Mouse (Mus musculus): ENCODE measurements around the gene Tarbp1. TPM values are rescaled to one million over a fixed set of nuclear protein-coding genes. Genes with fewer than 3 reads are reported as not detected.
A peak's percentile ranks its signal among the peaks of the same experiment; 100 is the strongest.

Gene Tarbp1
- total RNA-seq, 1 experiment, result 9.5 TPM

DNA sequence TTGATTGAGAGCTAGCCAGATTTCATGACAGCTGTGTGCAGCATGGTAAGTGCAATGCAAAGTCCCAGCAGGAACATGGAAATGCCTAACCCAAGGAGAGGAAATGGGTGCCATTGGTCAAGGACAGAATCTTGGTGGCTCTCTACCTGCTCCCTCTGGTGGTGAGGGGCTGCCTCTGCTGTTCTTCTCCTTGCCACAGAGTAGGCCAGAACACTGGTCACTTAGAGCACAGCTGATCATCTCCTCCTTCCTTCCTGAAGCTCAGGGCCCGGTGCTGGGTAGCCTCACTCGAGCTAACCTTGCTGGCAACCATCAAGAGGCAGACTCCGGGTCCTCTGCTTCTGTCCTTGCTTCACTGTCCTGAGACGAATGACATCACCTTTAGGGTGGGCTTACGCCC, 92.1 kb downstream of the Tarbp1 start:
- Histone ChIP-seq H3K9ac (ENCODE audit: insufficient read depth, low read depth, low read length, poor library complexity, severe bottlenecking) (no peak overlapping the region), H3K9me3 (ENCODE audit: control insufficient read depth, insufficient read depth, low read depth, low read length) (no peaks in the 10 kb centered on the region), H3K4me1 (ENCODE audit: control insufficient read depth in 2 of 2, insufficient read depth in 2 of 2, low read length in 2 of 2, poor library complexity in 1 of 2) (0 out of 4 replicates have a peak, but pooled peaks cover 0 to 3% of the 10 kb centered on the region in 2 experiments), H3K36me3 (ENCODE audit: control insufficient read depth, insufficient read depth, low read length, poor library complexity, severe bottlenecking) (no peaks in the 10 kb centered on the region), H3K27ac (ENCODE audit: insufficient read depth, low read depth, low read length, poor library complexity, severe bottlenecking) (no peak overlapping the region), H3K4me3 (ENCODE audit: insufficient read depth in 1 of 2, low read depth in 1 of 2, low read length in 2 of 2, poor library complexity in 1 of 2, severe bottlenecking in 1 of 2) (no peak overlapping the region)
- in situ Hi-C loops (cut with MboI; ENCODE audit: low sequenced_read_pairs in 2 of 2, unreplicated experiment in 2 of 2), result no loop called here
- peak; percentile 40 for DNase-seq (ENCODE audit: low read depth, low spot score)
- no peak for TF ChIP-seq ZNF384 (IDR thresholded peaks at IDR 0.05; ENCODE audit: low read depth, low read length)
- no peak for TF ChIP-seq CHD2 (IDR thresholded peaks at IDR 0.05; ENCODE audit: low read depth, low read length)

DNA sequence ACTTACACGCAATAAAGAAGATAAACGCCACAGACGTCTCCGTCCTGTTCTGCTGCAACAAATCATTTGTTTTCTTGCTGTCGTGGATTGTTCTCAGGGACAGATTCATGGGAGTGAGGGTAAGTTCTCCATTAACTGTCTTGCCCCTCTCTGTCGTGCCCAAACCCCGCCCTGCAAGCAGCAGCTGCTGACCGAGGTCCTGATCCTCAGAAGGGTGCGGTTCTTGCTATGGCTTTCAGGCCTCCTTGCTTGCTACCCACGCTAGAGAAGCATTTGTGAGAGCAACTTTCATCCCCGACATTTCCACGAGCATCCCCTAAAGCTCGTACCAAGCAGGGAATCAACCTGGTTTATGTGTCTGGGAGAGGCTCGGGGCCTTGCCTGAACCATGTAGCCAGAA, 92.6 kb downstream of the Tarbp1 start:
- 0 out of 4 replicates have a peak, but pooled peaks cover 0 to 3% of the 10 kb centered on the region in 2 experiments for H3K4me1 ChIP-seq (ENCODE audit: control insufficient read depth in 2 of 2, insufficient read depth in 2 of 2, low read length in 2 of 2, poor library complexity in 1 of 2)
- no peak for TF ChIP-seq ZNF384 (IDR thresholded peaks at IDR 0.05; ENCODE audit: low read depth, low read length)
- TF ChIP-seq MAFK (IDR thresholded peaks at IDR 0.05; ENCODE audit: insufficient read depth, low read depth, low read length), result no peak
- no peak for TF ChIP-seq HCFC1 (IDR thresholded peaks at IDR 0.05; ENCODE audit: borderline replicate concordance, insufficient read depth, low read length)
- no peak for TF ChIP-seq ZC3H11A (IDR thresholded peaks at IDR 0.05; ENCODE audit: borderline replicate concordance, low read depth, low read length)
- TF ChIP-seq CHD2 (IDR thresholded peaks at IDR 0.05; ENCODE audit: low read depth, low read length), result no peak
- no peaks in the 10 kb centered on the region for H3K36me3 ChIP-seq (ENCODE audit: control insufficient read depth, insufficient read depth, low read length, poor library complexity, severe bottlenecking)
- DNase-seq (ENCODE audit: low read depth, low spot score), result peak; percentile 40
- H3K9ac ChIP-seq (ENCODE audit: insufficient read depth, low read depth, low read length, poor library complexity, severe bottlenecking), result no peak overlapping the region
- in situ Hi-C loops (cut with MboI; ENCODE audit: low sequenced_read_pairs in 2 of 2, unreplicated experiment in 2 of 2), result no loop called here
- no peak overlapping the region for H3K4me3 ChIP-seq (ENCODE audit: insufficient read depth in 1 of 2, low read depth in 1 of 2, low read length in 2 of 2, poor library complexity in 1 of 2, severe bottlenecking in 1 of 2)
- no peak overlapping the region for H3K27ac ChIP-seq (ENCODE audit: insufficient read depth, low read depth, low read length, poor library complexity, severe bottlenecking)
- H3K9me3 ChIP-seq (ENCODE audit: control insufficient read depth, insufficient read depth, low read depth, low read length), result no peaks in the 10 kb centered on the region

DNA sequence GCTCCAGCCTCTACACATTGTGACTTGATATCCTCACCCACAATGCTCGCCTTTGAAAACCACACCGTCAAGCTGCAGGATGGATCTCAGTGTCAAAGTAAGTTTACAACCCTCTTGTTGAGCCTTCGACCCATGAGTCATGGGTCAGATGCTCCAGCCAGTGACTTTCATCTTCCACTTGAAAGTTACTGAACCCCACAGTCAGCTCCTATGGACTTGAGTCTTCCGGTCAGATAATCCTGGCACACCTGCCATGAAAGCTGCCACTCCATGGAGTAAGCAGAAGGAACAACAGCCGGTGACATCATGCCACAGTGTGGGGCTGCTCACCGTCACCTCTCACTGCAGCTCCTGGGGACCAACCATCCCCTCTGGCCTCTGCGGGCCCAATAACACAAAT, 93.6 kb downstream of the Tarbp1 start:
- no peak for TF ChIP-seq ZC3H11A (IDR thresholded peaks at IDR 0.05; ENCODE audit: borderline replicate concordance, low read depth, low read length)
- no peak for TF ChIP-seq ZNF384 (IDR thresholded peaks at IDR 0.05; ENCODE audit: low read depth, low read length)
- no peak for TF ChIP-seq CHD2 (IDR thresholded peaks at IDR 0.05; ENCODE audit: low read depth, low read length)
- no peak for TF ChIP-seq HCFC1 (IDR thresholded peaks at IDR 0.05; ENCODE audit: borderline replicate concordance, insufficient read depth, low read length)
- TF ChIP-seq MAFK (IDR thresholded peaks at IDR 0.05; ENCODE audit: insufficient read depth, low read depth, low read length), result no peak
- H3K36me3 ChIP-seq (ENCODE audit: control insufficient read depth, insufficient read depth, low read length, poor library complexity, severe bottlenecking), result no peaks in the 10 kb centered on the region
- no peak overlapping the region for H3K27ac ChIP-seq (ENCODE audit: insufficient read depth, low read depth, low read length, poor library complexity, severe bottlenecking)
- H3K9ac ChIP-seq (ENCODE audit: insufficient read depth, low read depth, low read length, poor library complexity, severe bottlenecking), result no peak overlapping the region
- H3K4me3 ChIP-seq (ENCODE audit: insufficient read depth in 1 of 2, low read depth in 1 of 2, low read length in 2 of 2, poor library complexity in 1 of 2, severe bottlenecking in 1 of 2), result no peak overlapping the region
- DNase-seq (ENCODE audit: low read depth, low spot score), result no peak
- 0 out of 4 replicates have a peak, but pooled peaks cover 0 to 3% of the 10 kb centered on the region in 2 experiments for H3K4me1 ChIP-seq (ENCODE audit: control insufficient read depth in 2 of 2, insufficient read depth in 2 of 2, low read length in 2 of 2, poor library complexity in 1 of 2)
- no peaks in the 10 kb centered on the region for H3K9me3 ChIP-seq (ENCODE audit: control insufficient read depth, insufficient read depth, low read depth, low read length)
- in situ Hi-C loops (cut with MboI; ENCODE audit: low sequenced_read_pairs in 2 of 2, unreplicated experiment in 2 of 2), result no loop called here

DNA sequence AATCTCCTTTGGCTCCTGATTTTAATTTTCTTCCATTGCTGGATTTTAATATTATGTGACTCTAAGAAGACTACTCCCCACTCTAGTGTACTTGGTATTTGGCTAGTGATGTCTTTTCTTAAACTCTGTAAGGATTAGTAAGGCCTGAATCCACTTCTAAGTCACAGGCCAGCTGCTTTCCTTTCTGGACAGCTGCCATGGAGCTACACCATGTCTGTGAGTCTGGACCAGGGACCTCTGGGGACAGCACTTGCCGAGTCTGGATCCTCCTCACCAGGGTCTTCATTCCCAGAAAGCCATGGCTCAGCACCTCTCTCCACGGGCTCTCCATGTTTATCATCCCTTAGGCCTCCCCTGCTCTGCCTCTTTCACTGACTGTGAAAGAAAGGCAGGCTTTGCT, 94.7 kb downstream of the Tarbp1 start:
- no peak overlapping the region for H3K9ac ChIP-seq (ENCODE audit: insufficient read depth, low read depth, low read length, poor library complexity, severe bottlenecking)
- H3K4me1 ChIP-seq (ENCODE audit: control insufficient read depth in 2 of 2, insufficient read depth in 2 of 2, low read length in 2 of 2, poor library complexity in 1 of 2), result 0 out of 4 replicates have a peak, but pooled peaks cover 0 to 3% of the 10 kb centered on the region in 2 experiments
- H3K9me3 ChIP-seq (ENCODE audit: control insufficient read depth, insufficient read depth, low read depth, low read length), result no peaks in the 10 kb centered on the region
- no peaks in the 10 kb centered on the region for H3K36me3 ChIP-seq (ENCODE audit: control insufficient read depth, insufficient read depth, low read length, poor library complexity, severe bottlenecking)
- no peak for TF ChIP-seq ZC3H11A (IDR thresholded peaks at IDR 0.05; ENCODE audit: borderline replicate concordance, low read depth, low read length)
- no peak for TF ChIP-seq CHD2 (IDR thresholded peaks at IDR 0.05; ENCODE audit: low read depth, low read length)
- no peak for TF ChIP-seq HCFC1 (IDR thresholded peaks at IDR 0.05; ENCODE audit: borderline replicate concordance, insufficient read depth, low read length)
- H3K4me3 ChIP-seq (ENCODE audit: insufficient read depth in 1 of 2, low read depth in 1 of 2, low read length in 2 of 2, poor library complexity in 1 of 2, severe bottlenecking in 1 of 2), result no peak overlapping the region
- in situ Hi-C loops (cut with MboI; ENCODE audit: low sequenced_read_pairs in 2 of 2, unreplicated experiment in 2 of 2), result no loop called here
- no peak overlapping the region for H3K27ac ChIP-seq (ENCODE audit: insufficient read depth, low read depth, low read length, poor library complexity, severe bottlenecking)
- no peak for DNase-seq (ENCODE audit: low read depth, low spot score)

DNA sequence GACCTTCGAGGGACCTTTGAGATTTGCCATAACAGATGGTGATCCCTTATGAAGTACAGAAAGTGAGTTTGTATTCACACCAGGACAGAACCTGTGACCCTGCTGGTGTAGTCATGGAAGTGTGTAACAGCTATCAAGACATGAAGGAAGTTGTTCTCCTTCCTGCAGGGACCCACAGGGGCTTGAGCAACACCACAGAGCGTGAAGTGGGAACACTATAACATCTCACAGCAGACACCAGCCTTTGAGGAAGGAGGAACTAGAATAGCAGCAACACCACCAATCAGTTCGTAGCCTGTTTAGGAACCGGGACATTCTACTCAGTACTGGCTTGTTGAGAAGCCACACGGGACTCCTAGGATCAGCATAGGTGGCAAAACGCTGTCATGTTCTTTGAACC, 95.3 kb downstream of the Tarbp1 start:
- Histone ChIP-seq H3K27ac (ENCODE audit: insufficient read depth, low read depth, low read length, poor library complexity, severe bottlenecking) (no peak overlapping the region), H3K4me3 (ENCODE audit: insufficient read depth in 1 of 2, low read depth in 1 of 2, low read length in 2 of 2, poor library complexity in 1 of 2, severe bottlenecking in 1 of 2) (no peak overlapping the region), H3K4me1 (ENCODE audit: control insufficient read depth in 2 of 2, insufficient read depth in 2 of 2, low read length in 2 of 2, poor library complexity in 1 of 2) (0 out of 4 replicates have a peak, but pooled peaks cover 0 to 3% of the 10 kb centered on the region in 2 experiments), H3K9ac (ENCODE audit: insufficient read depth, low read depth, low read length, poor library complexity, severe bottlenecking) (no peak overlapping the region), H3K9me3 (ENCODE audit: control insufficient read depth, insufficient read depth, low read depth, low read length) (no peaks in the 10 kb centered on the region), H3K36me3 (ENCODE audit: control insufficient read depth, insufficient read depth, low read length, poor library complexity, severe bottlenecking) (no peaks in the 10 kb centered on the region)
- DNase-seq (ENCODE audit: low read depth, low spot score), result no peak
- in situ Hi-C loops (cut with MboI; ENCODE audit: low sequenced_read_pairs in 2 of 2, unreplicated experiment in 2 of 2), result no loop called here
- TF ChIP-seq MAFK (IDR thresholded peaks at IDR 0.05; ENCODE audit: insufficient read depth, low read depth, low read length), result no peak
- no peak for TF ChIP-seq ZNF384 (IDR thresholded peaks at IDR 0.05; ENCODE audit: low read depth, low read length)
- no peak for TF ChIP-seq ZC3H11A (IDR thresholded peaks at IDR 0.05; ENCODE audit: borderline replicate concordance, low read depth, low read length)
- TF ChIP-seq CHD2 (IDR thresholded peaks at IDR 0.05; ENCODE audit: low read depth, low read length), result no peak
- TF ChIP-seq HCFC1 (IDR thresholded peaks at IDR 0.05; ENCODE audit: borderline replicate concordance, insufficient read depth, low read length), result no peak

Other genes starting within 250 kb of the Tarbp1 start
- 0.18 and 0.21 TPM in 2 replicates for gene Slc35f3, start 176.5 kb downstream of the Tarbp1 start, total RNA-seq (2012; rRNA removed)
- gene Coa6, start 52.5 kb downstream of the Tarbp1 start, total RNA-seq (2012; rRNA removed), result 26.0 and 34.9 TPM in 2 replicates
- gene Irf2bp2, start 118.9 kb upstream of the Tarbp1 start, total RNA-seq (2012; rRNA removed), result 21.9 and 25.7 TPM in 2 replicates